Mouse (Mus musculus): ENCODE results near the gene Tbcd.

GRCm38 (mm10) chr11:121647321-121647720 is 195.6 kb downstream of the Tbcd start:
- TF ChIP-seq CTCF (IDR thresholded peaks at IDR 0.05; ENCODE audit: extremely low read depth, insufficient read length, insufficient replicate concordance, low read depth, low read length) (no peak), POLR2A (IDR thresholded peaks at IDR 0.05; ENCODE audit: low read depth, low read length) (no peak)
